Mouse (Mus musculus) thymus, postnatal 0 days (tissue): ENCODE measurements around the gene Tpra1. TPM values are rescaled to one million over a fixed set of nuclear protein-coding genes. Genes with fewer than 3 reads are reported as not detected.
A peak's percentile ranks its signal among the peaks of the same experiment; 100 is the strongest.

Experiments used
- DNase-seq: peaks from one replicate; pipeline ENCODE4 v3.0.0-alpha.2; 2015; ENCODE audit warnings: low spot score
- polyA plus RNA-seq: library from polyadenylated mRNA; unstranded; fragments of >200 nt; fragmentation: Nextera tagmentation; extraction: Ambion mirVana; gene quantifications from 2 replicates; pipeline ENCODE4 v1.2.1, GENCODE M21; 2015

Tpra1 gene
- polyA plus RNA-seq, 1 experiment from 2014 or later, result 77.0 TPM

DNA sequence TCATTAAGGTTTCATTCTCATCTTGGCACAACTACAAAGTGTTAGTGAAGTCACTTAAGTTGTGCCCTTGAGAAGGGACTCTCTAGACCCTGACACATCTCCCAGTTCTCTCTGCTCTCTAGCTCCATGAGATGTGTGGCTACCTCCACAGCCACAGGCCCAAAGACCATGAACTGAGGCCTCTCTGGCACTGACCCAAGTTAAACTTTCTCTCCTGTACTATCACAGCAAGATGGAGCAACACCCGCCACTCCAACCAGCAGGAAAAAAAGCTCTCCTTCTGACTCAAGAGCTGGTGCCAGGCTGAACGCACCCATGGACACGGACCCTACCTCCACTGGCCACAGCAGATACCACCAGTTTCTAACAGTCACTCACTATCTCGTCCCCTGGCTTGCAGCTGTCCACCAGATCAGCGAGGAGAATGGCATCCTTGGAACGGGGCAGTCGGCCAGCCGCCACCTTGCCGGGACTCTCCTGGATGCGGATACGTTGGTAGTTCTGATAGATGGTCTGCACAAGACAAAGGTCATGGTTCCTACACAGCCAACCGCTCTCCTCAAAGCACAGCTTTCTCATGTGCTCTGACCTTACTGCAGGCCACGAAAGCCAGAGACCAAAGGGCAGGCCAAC lies 12.5 kb upstream of the Tpra1 start:
- no peak for DNase-seq

DNA sequence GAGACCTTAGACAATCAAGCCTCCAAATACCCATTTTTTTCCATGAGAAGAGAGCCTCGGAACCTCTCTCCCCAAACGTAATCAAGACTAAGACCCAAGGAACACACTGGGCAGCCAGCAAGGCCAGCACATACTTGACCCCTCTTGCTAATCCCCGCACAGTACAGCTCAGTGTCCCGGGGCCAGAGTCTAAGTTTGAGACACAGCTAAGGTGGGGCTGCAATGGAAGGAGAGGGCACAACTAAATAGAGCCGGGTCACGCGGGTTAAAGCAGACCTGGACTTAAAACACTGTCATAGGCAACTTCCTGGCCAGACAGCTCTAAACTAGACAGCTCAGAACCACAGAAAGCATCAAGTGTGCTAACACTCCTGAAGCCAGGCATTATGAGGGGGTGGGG lies 11.2 kb upstream of the Tpra1 start:
- no peak for DNase-seq

DNA sequence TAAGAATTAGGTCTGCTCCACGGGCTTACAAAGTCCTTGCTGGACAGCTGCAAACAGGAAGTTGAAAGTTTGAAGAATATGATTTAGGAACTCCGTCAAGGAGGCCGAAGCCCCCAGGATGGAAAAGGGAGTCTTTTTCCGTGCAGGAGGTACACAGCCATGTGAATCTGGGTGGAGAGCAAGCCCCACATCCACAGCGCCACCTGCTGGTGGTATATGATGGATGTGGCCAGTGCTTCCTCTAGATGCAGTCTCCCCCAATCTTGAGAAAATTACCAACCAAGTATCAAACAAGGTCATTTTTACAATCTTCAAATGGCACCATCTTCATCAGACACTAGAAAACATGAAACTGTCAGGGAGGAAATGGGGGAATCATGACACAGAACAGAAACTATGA lies 8.5 kb upstream of the Tpra1 start:
- DNase-seq, result peak; percentile 67

DNA sequence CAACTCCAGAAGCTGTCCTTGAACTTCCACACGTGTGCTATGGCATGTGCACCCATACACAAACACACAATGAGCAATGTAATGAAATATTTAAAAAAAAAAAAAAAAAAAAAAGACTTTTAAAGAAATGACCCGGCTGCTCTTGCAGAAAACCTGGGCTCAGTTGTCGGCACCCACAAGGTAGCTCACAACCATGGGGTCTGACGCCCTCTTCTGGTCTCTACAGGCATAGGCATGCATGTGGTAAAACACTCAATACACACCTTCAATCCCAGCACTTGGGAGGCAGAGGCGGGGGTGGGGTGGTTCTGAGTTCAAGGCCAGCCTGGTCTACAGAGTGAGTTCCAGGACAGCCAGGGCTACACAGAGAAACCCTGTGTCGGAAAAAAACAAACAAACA lies 6.1 kb upstream of the Tpra1 start:
- no peak for DNase-seq

DNA sequence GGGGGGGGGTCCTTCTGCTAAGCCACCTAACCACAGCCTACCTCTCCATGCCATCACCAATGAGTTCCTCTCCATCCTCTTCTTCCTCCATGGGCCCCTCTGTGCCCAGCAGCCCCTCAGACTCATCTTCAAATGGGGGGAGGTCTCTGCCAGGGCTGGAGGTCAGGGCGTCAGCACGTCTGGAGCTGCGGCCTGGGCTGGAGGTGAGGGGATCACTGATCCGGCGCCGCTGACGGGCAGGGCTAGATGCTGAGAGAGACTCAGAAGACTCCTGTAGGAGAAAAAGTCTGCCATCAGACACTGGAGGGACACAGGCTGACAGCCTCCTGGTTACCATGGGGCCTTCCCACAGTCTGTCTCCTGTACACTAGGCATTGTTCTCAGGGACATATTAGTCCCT lies 4.8 kb upstream of the Tpra1 start:
- no peak for DNase-seq

DNA sequence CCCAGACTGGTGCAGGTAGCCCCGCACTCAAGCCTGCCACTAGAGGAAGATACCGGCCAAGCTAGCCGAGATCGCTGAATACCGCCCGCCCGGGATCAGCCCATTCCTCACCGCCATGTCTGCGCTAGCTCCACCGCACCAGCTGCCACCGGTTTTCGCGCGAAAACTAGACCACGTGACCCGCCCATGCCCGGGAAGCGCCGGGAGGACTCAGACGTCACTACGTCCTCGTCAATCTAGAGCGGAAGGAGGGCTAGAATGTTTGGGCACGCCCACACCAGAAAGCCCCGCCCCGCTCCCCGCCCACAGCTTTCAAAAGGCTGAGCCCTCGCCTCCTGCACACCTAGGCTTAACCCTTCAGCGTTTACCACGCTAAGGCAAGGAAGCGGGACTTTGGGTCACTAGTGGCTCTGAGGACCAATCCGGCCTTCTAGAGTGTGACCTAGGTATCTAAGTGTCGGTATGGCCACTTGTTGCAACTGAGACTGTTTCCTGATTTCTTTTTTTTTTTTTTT lies 3.5 kb upstream of the Tpra1 start, which contains the start of gene Mcm2:
Gene Mcm2 (minus strand): TSS at position 247 of the 515 bp plus-strand sequence.
- DNase-seq, result peak; percentile 98

DNA sequence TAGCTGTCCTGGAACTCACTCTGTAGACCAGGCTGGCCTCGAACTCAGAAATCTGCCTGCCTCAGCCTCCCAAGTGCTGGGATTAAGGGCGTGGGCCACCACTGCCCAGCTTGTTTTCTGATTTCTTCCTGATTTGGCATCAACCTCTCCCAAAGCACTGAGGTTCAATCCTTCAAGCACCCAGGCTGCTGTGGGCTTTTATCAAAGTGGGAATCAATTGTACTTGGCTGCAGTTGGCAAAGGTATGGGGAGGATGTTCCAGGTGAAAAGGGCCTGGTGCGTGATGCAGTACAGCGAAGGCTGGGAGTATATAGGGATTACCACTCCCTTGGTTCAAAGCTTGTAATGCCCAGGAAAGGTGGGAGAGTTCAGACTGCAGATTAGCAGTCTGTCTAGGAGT lies 3.0 kb upstream of the Tpra1 start:
- DNase-seq, result no peak

DNA sequence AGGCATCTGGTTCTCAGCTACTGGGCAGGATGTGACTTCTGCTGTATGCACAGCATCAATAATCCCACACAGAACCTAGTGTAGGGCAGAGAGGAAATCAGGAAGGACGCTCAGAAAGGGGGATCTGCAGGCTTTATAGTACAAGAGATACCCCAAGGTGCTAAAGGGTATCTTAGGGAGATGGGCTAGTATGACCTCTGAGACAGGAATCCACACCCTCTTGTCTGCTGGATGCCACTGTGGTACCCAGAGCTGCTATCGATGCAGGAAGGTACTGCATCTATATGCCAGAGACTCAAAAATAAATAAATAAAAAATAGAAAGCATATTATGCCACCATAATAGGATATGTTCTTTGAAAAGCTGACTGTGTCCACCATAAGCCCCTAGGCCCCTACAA lies 2.4 kb upstream of the Tpra1 start:
- no peak for DNase-seq

DNA sequence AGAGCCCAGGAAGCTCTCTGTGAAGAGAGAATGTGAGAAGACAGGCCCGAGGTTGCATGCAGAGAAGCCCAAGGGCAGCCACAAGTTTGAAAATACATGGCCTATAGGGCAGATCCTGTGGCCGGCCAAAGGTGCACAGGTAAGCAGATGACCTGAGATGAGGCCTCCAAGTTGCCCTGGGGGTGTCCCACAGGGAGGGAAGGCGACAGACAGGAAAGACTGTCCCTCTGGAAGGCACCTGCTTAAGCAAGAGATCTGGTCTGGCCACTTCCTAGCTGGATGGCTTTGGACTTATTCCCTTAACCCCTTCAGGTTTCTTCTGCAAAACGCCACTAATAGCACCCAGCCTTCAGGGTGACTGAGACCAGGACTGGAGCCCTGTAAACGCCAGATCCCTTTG lies 580 bp upstream of the Tpra1 start:
- no peak for DNase-seq

DNA sequence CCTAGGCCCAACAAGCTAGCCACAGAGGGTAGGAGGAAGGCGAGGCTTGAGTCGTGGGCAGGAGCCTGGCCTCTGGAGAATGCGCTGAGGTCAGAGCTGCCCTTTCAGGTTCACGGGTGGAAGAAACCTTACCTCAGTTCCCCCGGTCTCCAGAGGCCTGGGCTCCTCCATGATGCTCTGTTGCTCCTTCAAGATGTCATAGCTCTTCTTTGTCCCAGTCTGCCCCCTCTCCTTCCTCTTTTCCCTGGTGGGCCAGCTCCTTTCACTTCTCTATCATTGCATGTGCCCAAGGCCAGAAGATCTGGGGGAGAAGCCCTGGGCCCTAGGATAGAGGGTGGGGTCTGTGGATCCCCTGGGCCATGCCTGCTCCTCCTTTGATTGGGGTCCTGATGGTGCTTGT lies 1.7 kb downstream of the Tpra1 start:
- no peak for DNase-seq

DNA sequence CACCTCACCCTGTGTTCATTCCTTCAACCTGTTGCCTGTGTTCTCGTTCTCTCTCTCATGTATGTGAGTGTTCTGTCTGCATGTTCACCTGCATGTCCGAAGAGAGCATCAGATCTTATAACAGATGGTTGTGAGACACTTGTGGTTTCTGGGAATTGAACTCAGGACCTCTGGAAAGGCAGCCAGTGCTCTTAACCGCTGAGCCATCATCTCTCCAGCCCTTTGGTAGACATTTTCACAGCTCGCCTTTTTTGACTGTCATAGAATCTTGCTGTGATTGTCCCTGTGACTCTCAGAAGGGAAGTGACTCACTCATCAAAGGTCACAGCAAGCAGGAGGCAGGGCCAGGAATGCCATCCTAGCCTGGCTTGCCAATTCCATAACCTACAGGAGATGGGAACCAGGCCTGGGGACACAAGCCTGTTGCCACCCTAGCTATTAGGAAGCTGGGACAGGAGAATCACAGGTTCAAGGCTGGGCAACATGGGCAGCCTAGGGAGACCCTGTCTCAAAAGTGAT lies 2.5 kb downstream of the Tpra1 start:
- DNase-seq, result no peak

DNA sequence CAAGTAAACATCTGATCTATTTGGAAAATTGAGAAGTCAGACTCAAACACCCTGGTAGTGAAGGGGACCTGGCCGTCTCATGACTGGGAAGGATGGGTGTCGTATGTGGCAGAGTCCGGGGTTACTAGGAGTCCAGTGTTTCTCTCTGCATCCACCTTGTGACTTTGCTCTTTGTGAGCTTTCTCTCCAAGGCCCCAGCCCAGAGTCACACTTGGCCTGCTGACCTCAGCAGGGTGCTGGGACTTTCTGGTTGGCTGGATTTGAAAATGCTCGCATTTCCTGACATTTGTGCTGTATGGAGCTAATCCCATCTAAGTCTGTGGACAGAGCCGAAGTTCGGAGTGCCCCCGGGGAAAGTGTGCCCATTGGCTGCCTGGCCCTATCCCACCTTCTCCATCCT lies 3.0 kb downstream of the Tpra1 start:
- DNase-seq, result no peak

DNA sequence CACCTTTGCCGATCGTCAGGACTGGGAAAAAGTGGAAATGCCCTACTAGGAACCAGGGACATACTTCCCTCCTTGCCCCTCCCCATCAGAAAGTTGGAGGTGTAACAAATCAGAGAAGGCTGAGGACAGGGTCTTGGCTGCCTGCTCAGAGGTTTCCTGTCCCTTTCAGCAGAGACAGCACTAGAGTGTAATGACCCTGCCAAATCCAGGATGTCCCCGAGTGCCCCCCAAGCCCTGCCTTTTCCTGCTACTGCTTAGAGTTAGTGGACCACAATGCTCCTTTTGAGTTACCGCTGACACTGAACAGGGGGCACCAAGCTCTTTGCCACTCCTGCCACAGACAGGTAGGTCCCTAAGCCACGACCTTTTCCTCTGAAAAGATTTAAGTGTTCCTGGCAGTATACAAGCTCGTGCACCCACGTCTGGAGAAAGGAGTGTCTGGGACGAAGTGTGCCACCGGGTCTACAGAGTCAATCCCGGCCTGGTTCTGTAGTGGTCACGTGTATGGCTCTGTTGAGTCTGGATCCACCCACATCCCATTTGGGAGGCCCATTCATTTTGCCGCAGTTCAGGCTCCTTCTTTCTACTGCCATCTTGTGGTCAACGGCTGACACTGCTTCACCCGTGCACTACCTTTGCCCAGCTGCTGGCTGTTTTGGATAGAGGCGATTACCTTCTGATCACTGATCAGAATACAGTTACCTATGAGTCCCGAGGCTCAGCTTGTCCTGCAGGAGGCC lies 4.5 kb downstream of the Tpra1 start:
- peak; percentile 80 for DNase-seq

DNA sequence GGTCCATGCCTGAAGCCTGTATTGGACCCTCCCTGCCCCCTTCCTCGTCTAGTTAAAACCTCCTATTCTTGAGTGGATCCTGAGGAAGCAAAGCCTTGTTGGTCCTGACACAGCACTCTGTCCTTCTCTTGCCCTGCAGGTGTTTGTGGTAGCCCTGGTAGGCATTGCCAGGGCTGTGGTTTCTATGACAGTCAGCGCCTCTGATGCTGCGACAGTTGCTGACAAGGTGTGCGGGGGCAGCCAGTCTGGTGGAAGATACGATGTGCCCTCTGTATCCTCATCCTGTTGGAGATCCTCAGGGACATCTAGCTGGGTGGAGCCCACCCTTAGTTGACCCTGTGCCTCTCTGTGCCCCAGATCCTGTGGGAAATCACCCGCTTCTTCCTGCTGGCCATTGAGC lies 7.1 kb downstream of the Tpra1 start:
- peak; percentile 51 for DNase-seq

DNA sequence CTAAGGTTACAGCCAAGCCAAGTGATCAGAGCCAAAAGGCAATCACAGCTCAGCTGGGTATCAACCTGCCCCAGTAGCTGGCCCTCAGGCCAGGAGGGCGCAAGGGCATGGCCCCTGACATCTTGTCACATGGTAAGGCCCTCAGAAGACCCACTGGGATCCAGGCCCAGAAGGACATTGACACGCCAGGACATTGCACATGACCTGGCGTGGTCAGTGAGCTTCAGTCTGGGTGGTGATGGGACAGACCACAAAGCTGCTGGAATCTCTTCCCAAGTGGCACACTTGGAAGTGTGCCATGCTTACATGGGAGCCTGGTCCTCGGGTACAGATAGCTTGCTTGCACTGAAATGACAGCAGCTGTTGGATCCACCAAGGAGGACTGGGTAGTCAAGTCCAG lies 11.0 kb downstream of the Tpra1 start:
- no peak for DNase-seq

DNA sequence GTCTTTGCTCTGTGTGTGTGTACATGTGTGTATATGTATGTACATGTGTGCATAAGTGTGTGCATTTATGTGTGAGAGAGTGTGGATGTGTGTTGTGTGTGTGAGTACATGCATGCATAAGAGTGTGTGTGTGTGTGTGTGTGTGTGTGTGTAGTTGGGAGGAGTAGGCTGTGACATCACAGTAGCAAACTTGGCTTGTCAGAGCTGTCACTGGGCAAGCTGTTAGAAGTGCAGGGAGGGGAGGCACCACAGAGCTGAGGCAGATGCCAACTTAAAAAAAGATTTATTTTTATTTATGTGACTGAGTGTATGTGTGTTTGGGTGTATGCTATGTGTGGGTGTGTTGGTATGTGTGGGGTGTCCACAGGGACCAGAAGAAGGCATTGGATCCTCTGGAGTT lies 11.4 kb downstream of the Tpra1 start:
- DNase-seq, result no peak

DNA sequence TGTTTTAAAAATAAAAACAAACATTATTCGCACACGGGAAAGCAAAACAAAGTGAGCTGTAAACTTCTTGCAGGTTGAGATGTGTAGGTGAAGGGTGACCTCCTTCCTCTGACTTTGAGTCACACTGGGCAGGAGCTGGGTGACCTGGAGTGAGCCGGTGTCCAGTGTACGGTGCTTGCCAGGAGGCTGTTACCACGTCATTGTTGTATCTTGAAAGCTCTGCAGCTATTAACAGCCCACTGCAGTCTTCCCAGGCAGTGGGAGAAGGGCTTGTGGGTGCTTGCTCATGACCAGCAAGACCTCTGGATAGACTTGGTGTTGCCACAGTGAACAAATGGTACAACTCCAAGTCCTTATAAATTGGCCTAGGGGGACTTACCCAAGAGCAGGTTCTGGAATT lies 12.7 kb downstream of the Tpra1 start:
- no peak for DNase-seq

DNA sequence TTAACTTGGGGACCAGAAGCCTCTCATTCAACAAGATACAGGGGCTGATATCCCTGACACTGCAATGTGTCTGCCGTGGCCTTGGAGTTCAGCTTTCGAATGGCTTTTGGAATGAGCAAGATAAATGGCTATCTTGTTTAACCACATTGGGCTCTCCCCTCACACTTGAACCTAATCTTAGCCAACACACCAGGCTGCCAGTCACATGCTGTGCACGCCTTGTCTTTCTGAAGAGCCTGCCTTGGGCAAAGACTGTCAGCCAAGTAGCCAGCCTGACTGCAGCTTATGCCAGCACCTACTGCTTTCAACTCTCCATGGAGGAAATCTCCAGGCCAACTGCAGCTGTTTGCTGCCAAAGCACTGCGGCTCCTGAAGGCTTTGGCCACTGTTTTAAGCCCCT lies 13.5 kb downstream of the Tpra1 start:
- no peak for DNase-seq

DNA sequence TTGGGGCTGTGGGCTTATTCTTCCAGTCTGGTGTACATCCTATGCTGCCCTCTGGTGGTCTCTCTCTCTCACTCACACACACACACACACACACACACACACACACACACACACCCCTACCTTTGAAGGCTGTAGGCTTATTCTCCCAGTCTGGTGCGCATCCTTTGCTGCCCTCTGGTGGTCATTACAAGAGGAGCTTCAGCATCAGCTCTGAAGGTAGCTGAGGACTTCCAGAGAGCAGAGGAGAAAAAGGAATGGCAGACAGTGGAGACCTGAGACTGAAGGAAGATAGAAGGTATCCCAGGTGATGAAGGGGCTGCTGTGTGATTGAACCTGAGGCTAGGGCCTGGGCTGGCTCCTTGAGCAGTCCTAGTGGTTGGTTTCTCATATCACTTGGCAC lies 14.1 kb downstream of the Tpra1 start:
- peak; percentile 68 for DNase-seq

DNA sequence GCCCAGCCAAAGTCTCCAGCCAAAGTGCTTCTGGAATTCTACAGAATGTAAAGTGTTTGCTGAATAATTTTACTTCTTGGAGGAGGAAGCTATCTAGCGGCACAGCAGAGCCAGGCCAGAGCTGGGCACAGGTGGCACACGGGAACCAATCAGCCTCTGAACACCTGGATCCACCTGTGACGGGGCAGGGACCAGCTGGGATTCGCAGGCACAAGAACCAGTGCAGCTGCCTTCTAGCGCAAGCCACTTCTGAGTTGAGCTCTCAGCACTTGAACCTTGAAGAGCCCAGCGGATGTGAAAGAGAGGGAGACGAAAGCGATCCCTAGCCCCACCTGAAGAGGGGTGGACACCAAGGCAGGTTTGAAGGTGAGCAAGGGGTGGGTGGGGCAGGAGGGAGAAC lies 16.8 kb downstream of the Tpra1 start:
- DNase-seq, result no peak

DNA sequence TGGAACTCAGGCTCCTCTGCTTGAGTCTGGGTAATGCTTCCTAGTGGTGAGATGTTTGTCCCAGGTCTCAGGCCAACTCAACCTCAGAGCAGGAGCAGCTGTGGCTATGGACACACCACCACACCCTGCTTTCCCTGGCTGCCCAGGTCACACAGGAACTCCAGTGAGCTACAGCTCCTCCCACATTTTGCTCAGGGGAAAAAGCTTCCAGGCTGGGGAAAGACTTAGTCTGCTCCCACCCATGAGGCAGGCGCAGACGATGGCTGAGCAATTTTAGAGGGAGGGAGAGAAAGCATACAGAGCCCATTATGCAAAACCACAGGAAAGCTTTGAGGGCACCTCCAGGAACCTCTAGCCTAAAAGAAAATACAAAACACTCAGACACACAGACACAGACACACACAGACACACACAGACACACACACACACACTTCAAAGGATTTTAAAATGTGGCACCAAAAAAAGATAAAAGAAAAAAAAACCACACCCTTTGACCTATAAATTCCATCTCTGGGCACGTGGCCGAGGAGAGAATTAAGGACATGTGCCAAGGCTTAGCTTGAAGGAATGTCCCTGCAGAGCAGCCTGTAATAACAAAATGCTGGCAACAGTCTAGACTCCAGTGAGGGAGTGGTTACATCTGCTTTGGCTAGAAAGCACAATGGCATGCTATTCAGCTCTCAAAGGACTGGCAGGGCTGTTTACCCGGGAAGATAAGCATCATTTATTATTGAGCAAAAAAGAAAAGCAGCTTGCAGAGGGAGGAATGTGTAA lies 22.6 kb downstream of the Tpra1 start:
- DNase-seq, result peak; percentile 44

DNA sequence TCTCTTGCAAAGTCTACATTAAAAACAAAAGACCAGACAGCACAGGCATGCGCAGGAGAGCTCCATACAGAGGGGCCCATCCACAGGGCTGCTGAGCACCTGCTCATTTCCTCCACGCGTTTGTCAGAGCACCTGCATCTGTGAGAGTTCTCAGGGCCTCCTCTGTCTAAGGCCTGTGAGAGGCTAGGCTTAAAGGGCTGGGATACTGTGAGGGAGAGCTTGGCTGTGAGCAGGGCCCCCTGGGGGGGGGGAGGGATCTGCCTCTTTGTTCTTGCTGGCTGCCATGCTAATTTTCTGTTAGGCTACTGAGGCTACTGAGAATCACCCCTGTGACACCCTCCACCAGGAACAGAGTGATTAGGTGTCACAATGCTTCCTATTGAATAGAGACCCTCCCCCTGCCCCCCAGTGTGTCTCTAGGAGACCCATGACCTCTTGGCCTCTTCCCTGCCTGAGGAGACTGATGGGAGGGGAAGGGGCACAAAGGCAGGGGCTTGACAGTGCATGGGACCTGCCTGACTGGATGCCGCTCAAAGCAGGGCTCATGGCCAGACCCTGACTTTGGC lies 23.7 kb downstream of the Tpra1 start:
- peak; percentile 88 for DNase-seq
